Mouse (Mus musculus) kidney, adult 9 months (tissue): ENCODE data around the gene Spats2l.

Source experiments
- DNase-seq: peaks from one replicate; pipeline ENCODE4 v3.0.0; 2022

The Spats2l gene

DNA sequence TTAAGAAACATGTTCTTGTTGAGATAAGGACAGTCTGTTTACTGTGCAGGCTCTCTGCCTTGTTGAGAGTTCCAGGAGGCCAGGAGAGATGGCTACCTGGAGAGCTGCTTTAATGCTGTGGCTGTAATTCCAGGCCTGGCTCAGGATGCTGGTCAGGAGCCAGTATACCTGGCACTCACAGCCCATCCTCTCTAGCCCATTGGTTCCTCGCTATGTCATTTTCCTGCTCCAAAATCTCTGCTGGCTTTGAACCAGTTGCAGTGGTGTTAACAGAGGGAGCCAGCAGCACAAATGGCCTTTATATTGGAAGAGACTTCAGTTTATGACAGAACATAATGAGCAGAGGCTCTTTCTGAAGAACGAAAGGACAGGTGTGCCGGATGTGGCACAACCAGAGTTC is 127.5 kb downstream of the Spats2l start:
- no peak for DNase-seq

DNA sequence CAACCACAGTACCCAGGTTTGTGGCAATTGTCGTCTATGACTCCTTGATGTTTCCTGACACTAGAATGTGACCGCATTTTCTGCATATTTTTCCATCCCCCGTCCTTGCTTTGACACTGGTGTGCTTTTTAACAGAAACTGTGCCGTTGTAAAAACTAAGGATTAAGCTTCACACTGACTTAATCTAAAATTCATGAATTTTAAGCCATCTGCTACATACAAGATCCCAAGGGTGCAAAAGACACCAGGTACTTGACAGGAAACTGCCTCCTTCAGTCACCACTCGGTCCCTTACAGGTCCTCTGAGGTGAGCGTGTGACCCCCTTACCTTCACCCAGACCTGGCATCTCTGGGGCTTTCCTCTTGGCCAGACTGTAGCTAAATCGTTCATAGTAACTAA is 129.8 kb downstream of the Spats2l start:
- DNase-seq: no peak

GRCm38 (mm10) chr1:57905912-57906311 is 131.9 kb downstream of the Spats2l start:
- no peak for DNase-seq

GRCm38 (mm10) chr1:57906312-57906711 is 132.3 kb downstream of the Spats2l start:
- DNase-seq: no peak

DNA sequence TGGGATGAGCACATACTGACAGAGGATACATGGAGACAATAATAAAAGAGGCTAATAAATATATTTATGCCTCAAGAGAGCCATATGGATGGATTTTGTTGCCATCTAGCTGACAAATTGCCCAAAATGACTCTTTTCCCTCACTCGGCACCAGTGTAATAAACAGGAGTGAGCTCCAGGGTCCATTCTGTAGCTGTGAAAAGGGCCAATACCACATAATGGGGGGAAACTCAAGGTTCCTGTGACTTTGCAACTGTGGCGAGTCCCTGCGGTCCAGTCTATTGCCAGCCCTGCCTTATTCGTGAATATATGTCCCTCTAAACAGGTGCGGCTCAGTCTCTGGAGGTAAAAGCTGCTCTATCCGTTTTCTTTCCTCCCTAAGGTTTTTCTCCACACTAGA is 137.6 kb downstream of the Spats2l start:
- DNase-seq: no peak

GRCm38 (mm10) chr1:57917342-57917741 is 143.4 kb downstream of the Spats2l start:
- no peak for DNase-seq

GRCm38 (mm10) chr1:57918567-57918966 is 144.6 kb downstream of the Spats2l start:
- no peak for DNase-seq

DNA sequence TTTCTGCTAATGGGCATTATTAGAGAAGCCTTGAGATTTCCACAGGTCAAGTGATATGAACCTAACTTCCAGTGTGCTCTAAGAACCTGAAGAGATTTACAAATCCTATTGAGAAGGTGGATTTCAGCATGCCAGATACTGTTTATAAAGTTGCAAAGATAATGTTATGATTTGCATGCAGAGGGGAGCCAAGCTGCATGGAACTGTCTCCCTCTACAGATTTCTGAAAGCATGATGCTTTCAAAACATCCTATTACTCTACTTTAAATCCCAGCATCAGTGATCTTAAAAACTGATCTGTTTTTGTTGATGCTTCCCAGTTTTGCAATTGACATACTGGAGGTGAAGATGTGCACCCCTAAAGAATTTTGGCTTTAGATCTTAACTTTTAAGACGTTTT is 160.3 kb downstream of the Spats2l start:
- DNase-seq: no peak

DNA sequence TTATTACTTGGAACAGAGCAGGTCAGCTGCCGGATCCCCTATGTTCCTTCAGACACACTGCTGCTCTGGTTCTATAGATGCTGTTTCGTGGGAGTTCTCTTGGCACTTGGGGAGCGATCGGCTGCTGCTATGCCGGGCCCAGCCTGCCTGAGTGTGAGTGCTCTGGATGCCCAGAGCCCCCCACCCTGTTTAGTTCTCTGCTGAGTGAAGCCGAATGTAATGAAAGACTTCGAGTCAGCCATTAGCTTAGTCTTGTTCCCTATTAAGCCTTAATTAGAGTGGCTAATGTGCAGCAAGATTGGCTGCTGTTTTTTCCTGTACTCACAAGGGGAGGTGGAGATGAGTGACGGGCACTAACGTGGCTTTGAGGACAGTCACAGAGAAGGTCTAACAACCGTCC is 166.7 kb downstream of the Spats2l start:
- DNase-seq: no peak

DNA sequence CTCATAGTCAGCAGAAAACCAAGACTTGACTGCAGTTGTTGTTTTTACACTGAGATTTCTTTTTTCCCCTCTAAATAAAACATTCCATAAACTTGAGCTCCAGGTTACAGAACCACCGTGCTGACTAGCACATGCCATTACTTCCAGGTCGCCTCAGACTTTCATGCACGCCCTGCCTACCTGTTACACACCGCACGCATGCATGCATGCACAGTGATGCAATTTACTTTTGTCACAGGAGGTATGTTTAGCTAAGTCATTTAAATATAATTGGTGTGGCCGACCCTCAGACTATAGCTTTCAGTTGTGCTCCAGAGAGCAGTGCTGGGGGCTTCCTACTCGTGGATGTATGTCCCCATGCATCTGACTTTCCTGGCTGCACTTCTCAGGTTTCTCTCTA is 167.1 kb downstream of the Spats2l start:
- no peak for DNase-seq

DNA sequence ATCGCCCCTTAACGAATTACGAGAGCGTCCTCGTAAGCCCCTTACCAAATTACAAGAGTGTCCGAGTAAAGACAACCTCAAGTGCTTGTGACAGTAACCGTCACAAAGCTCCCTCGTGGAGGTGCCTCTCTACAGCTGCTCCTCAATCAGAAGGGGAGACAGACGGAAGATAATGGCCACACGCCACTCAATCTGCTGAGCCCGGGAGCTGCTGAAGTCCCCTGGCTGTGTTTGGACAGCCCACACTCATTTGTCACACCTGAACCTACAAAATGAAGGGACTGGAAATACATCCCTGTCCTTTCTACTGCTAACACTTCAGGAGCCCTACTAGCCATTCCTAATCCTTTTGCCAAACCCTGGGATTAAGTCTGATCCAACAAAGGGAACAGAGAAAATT is 167.8 kb downstream of the Spats2l start:
- DNase-seq: no peak

DNA sequence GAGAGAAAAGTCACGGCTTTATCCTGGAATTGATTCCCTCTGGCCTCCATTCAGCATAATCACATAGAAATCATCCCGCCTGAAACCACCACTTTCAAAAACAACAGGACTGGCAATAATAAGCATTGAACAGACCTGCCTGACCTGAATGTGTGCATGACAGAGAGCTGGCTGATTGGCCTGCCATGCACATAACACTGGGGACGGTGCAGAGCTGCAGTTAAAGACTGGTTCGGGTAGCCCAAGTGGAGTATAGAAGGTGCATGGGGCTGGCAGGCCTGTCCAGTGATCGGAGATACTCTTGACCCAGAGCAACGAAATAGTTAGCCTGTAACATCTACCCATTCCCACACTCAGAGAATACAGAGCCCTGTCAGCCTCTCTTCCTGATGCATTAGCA is 168.3 kb downstream of the Spats2l start:
- no peak for DNase-seq

DNA sequence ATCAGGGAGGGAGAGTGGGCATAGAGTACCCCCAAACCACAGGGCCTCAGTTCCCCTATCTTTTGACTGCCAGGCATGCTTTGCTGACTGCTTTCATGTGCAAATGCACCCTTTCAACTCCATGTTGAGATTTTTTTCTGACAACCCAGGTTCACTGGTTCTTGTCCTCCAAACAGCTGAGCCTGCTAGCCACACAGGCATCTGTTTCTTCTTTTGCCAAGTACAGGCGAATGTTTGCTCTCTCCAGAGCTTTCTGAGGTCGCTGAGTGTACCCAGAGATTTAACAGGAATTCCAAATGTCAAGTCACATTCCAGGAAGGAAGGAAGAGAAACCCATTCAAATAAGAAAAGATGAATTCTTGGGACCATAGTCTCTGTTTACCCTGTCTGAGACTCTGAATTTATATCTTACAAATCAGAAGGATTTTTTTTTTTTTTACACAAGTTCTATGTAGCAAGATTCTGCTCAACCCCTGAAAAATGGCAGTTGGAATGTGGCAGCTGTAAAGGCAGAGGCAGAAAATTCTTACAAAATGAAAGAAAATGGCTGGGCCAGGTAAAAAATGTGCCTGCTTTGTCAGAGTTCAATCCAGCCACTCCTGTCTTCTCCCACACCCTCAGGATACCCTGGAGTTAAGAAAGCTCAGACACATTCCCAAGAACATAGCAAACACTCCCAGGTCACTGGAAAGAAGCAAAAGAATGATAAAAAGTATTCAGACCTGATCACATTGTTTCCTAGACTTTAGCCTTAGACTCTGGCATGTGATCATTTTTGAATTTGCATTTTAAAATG is 173.8 kb downstream of the Spats2l start:
- DNase-seq: no peak

DNA sequence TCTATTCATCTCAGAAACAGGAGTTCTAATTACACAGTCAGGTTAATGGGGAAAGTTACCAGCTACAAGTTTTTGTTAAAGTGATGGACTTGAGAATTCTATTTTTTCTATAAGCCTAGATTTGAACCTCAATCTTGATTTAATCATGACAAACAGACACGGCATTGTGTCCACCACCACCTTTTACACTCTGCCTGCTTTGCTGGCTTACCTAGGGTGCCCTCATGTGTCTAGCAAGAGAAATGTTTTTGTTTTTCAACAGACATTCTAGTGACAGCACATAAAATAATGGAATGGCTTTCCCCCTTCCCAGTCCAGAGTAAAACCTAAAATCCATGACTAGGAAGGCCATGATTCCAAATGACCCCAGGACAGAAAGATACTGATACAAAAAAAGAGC is 175.2 kb downstream of the Spats2l start:
- DNase-seq: peak; percentile 10

- DNase-seq: no peak
Observed at GRCm38 (mm10) chr1:57949716-57950115, 175.8 kb downstream of the Spats2l start.

GRCm38 (mm10) chr1:57952509-57952908 is 178.5 kb downstream of the Spats2l start:
- DNase-seq: no peak

GRCm38 (mm10) chr1:57953586-57954375 is 179.8 kb downstream of the Spats2l start:
- DNase-seq: no peak

- DNase-seq: no peak
Observed at GRCm38 (mm10) chr1:57954376-57954765, 180.4 kb downstream of the Spats2l start.

DNA sequence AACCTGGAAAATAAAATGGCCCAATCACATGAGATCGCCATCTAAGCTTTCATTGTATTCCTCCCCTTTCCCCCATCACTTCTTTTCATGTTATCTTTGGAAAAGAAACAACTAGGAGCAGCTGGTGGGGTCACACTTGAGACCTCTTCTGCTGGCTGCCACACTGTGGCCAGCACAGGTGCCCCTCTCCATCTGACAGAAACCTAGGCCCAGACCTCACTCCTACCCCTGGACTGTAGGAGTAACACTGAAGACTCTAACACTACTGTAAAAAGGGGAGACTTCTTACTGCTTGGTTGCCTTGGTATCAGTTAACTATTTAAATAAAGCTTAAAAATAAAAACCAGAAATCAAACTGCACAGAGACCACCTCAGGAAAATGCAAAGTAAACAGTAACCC is 181.8 kb downstream of the Spats2l start:
- no peak for DNase-seq

DNA sequence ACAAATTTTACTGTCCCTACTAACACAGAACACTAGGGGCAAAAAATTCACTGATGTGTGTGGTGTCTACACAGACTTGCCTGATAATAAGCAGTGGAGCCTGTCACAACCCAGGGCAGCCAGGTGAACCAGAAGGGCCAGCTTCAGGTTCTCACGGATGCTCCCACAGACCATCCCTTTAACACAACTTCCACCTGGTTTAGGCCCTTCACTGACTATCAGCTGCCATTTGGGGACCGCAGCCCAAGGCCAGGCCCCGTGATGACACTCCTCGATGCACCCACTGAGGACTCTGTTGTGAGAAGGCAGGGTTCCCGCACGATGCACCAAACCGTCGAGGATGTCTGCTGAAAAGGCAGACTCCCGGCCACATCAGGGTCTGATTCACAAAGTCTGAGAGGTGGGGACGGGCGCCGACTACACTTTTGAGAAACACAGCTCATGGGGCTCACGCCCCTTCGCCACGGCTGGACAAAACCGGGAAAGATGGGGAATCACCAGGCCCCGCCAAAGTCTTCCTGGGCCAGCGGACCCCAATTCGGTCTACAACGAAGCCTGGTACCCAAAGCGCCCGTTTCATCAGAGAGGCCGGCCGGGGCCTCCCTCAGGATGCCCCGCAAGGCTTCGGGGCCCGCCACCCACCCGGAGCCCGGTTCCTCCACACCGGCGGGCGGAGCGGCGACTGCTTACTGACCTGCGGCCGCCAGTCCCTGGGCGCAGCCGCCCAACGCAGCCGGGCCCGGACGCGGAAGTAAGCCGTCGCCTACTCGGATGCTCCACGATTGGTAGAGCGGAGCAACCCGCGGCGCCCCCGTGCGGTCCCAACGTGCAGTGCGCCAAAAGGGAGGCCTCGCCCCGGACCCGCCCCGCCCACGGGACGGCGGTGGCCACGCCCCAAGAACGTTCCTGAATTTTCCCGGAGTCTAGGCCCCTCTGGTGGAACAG is 195.6 kb downstream of the Spats2l start:
- peak; percentile 97 for DNase-seq

DNA sequence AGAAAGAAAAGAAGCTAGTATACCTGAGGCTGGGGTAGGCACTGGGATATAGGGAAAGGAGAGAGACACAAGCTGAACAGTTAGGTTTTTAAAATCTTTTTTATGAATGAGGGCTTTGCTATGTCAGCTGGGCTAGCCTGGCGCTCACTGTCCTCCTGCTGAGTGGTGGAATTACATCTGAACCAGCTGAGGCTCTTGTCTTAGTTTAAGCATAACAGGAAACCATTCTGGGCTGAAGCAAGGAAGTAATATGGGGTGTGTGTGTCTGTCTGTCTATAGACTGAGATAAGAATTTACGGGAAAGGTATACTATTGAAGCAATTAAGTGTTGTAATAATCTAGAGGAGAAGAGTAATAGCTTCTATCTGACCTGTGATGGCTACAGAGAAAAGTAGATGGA is 197.6 kb downstream of the Spats2l start:
- no peak for DNase-seq

GRCm38 (mm10) chr1:57976860-57977259 is 202.9 kb downstream of the Spats2l start:
- DNase-seq: no peak

DNA sequence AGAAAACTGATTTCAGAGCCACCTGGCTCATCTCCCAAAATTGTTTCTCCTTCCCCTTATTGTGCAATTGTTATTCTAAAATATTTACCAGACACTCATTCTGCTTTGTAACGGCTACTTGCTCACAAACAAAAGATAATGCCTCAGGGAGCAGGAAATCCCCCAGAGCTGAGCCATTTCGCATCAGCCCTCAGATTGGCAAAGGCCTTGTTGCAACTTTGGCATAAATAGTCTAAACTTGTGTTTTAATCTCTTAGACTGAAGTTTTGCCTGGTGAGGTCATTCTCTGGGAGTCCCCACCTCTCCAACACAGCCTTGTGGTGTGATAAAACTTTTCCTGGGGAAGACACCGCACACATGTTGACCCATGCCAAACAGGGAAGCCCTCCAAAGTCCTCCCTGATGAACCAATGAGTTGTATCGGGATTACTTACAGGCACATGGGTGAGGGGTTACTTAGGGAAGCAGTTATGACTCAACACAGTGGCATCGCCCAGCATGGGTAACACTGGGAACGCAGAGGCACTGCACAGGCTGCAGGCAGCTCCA is 215.2 kb downstream of the Spats2l start:
- no peak for DNase-seq
